Comparison of ENCODE assay signal across 1 mouse cellular context in genomic region chr3:95324454-95325144, GRCm38 (mm10).
TF ChIP-seq lines count a peak whose summit lies in the region.

No protein-coding gene starts in this region.

TF ChIP-seq in MEL, 35 proteins besides CTCF, POLR2A, EP300 and RAD21:
- TF ChIP-seq NRF1 (IDR thresholded peaks at IDR 0.05; ENCODE audit: insufficient read depth, low read depth, low read length, poor library complexity, severe bottlenecking), result no peak
- TF ChIP-seq MXI1 (IDR thresholded peaks at IDR 0.05; ENCODE audit: low read depth, low read length), result no peak
- TF ChIP-seq GATA1 (IDR thresholded peaks at IDR 0.05; ENCODE audit: low read depth, low read length), result no peak
- TF ChIP-seq GABPA (IDR thresholded peaks at IDR 0.05; ENCODE audit: low read depth, low read length), result no peak
- no peak; the same call in 1 of the 2 replicates for TF ChIP-seq RCOR1 (IDR thresholded peaks at IDR 0.05; ENCODE audit: low read depth, low read length)
- TF ChIP-seq ELF1 (IDR thresholded peaks at IDR 0.05; ENCODE audit: low read depth, low read length), result no peak
- no peak for TF ChIP-seq TAL1 (IDR thresholded peaks at IDR 0.05; ENCODE audit: low read length)
- TF ChIP-seq JUND (IDR thresholded peaks at IDR 0.05; ENCODE audit: low read depth, low read length), result no peak
- no peak for TF ChIP-seq MEF2A (IDR thresholded peaks at IDR 0.05; ENCODE audit: extremely low read depth, insufficient replicate concordance, low read depth, low read length, poor library complexity, severe bottlenecking)
- 0 out of 2 replicates have a peak, but pooled peaks have one; percentile 18 for TF ChIP-seq POLR2AphosphoS2 (IDR thresholded peaks at IDR 0.05; ENCODE audit: low read length)
- no peak for TF ChIP-seq ETS1 (IDR thresholded peaks at IDR 0.05; ENCODE audit: low read depth, low read length)
- no peak for TF ChIP-seq E2F4 (IDR thresholded peaks at IDR 0.05; ENCODE audit: borderline replicate concordance, low read depth, low read length)
- TF ChIP-seq USF1 (IDR thresholded peaks at IDR 0.05; ENCODE audit: low read depth, low read length), result no peak
- TF ChIP-seq SIN3A (IDR thresholded peaks at IDR 0.05; ENCODE audit: low read length), result 0 out of 2 replicates have a peak, but pooled peaks have one; percentile 29
- TF ChIP-seq ZKSCAN1 (IDR thresholded peaks at IDR 0.05; ENCODE audit: low read depth, low read length), result no peak
- no peak for TF ChIP-seq MAZ (IDR thresholded peaks at IDR 0.05; ENCODE audit: low read depth, low read length)
- TF ChIP-seq BHLHE40 (IDR thresholded peaks at IDR 0.05; ENCODE audit: borderline replicate concordance, low read depth, low read length), result 0 out of 2 replicates have a peak, but pooled peaks have one; percentile 18
- peak; percentile 28; the same call in 1 of the 2 replicates for TF ChIP-seq NELFE (IDR thresholded peaks at IDR 0.05; ENCODE audit: low read depth, low read length)
- TF ChIP-seq ZNF384 (IDR thresholded peaks at IDR 0.05; ENCODE audit: low read depth, low read length), result no peak
- no peak for TF ChIP-seq MAFK (IDR thresholded peaks at IDR 0.05; ENCODE audit: borderline replicate concordance, low read depth, low read length)
- TF ChIP-seq HCFC1 (IDR thresholded peaks at IDR 0.05; ENCODE audit: low read depth, low read length), result 0 out of 2 replicates have a peak, but pooled peaks have one; percentile 19
- TF ChIP-seq CHD2 (IDR thresholded peaks at IDR 0.05; ENCODE audit: low read length), result no peak
- TF ChIP-seq POLR2AphosphoS5 (IDR thresholded peaks at IDR 0.05; ENCODE audit: borderline replicate concordance, low read depth, low read length), result peak; percentile 68; the same call in 1 of the 2 replicates
- peak; percentile 38; the same call in 1 of the 2 replicates for TF ChIP-seq SMC3 (IDR thresholded peaks at IDR 0.05; ENCODE audit: low read depth, low read length)
- no peak for TF ChIP-seq KAT2A (conservative IDR thresholded peaks at IDR 0.05; ENCODE audit: low read depth, low read length)
- no peak for TF ChIP-seq USF2 (IDR thresholded peaks at IDR 0.05; ENCODE audit: borderline replicate concordance in 1 of 2, insufficient read depth in 1 of 2, low read depth in 1 of 2, low read length in 2 of 2)
- TF ChIP-seq MYB (IDR thresholded peaks at IDR 0.05; ENCODE audit: low read depth, low read length), result no peak
- no peak for TF ChIP-seq ZC3H11A (IDR thresholded peaks at IDR 0.05; ENCODE audit: low read depth, low read length)
- TF ChIP-seq ZMIZ1 (IDR thresholded peaks at IDR 0.05; ENCODE audit: low read depth, low read length), result no peak; the same call in 1 of the 2 replicates
- TF ChIP-seq CHD1 (IDR thresholded peaks at IDR 0.05; ENCODE audit: low read depth, low read length), result no peak
- TF ChIP-seq TCF12 (IDR thresholded peaks at IDR 0.05; ENCODE audit: low read depth, low read length), result no peak
- no peak for TF ChIP-seq MAX (IDR thresholded peaks at IDR 0.05; ENCODE audit: low read length)
- TF ChIP-seq TBP (IDR thresholded peaks at IDR 0.05; ENCODE audit: low read depth, low read length), result no peak
- TF ChIP-seq MYC (IDR thresholded peaks at IDR 0.05; ENCODE audit: low read depth, low read length), result peak; percentile 53; the same call in 1 of the 2 replicates
- no peak for TF ChIP-seq UBTF (IDR thresholded peaks at IDR 0.05; ENCODE audit: borderline replicate concordance, insufficient read depth, low read depth, low read length)
TF ChIP-seq in MEL: peak in this region for 8.
